Mouse (Mus musculus) hindbrain, embryonic 10.5 days (tissue): ENCODE measurements at regions not wholly inside any gene's neighbourhood (a gene's known extent, or its start where the extent isn't known, plus 50 kb on each side); places are given as distances from the start of the nearest gene placed in this dataset.

Experiments used
- DNase-seq: peaks from one replicate; pipeline ENCODE4 v3.0.0-alpha.2; 2017; ENCODE audit warnings: low spot score
- H3K27ac ChIP-seq: fragments of 300-500 bp; sonication (generic); 2 replicates; pipeline ENCODE4 v1.5.1; 2016; ENCODE audit warnings: mild to moderate bottlenecking, moderate library complexity
- H3K27me3 ChIP-seq: fragments of 300-500 bp; sonication (generic); 2 replicates; pipeline ENCODE4 v1.6.1; 2016; ENCODE audit warnings: mild to moderate bottlenecking; ENCODE audit not compliant: poor library complexity, insufficient read depth, severe bottlenecking
- H3K36me3 ChIP-seq: fragments of 300-500 bp; sonication (generic); 2 replicates; pipeline ENCODE4 v1.6.1; 2016; ENCODE audit warnings: mild to moderate bottlenecking, moderate library complexity
- H3K4me1 ChIP-seq: fragments of 300-500 bp; sonication (generic); replicated peaks from 2 replicates; pipeline ENCODE4 v1.6.1; 2016; ENCODE audit warnings: mild to moderate bottlenecking
- H3K4me3 ChIP-seq: fragments of 300-500 bp; sonication (generic); 2 replicates; pipeline ENCODE4 v1.5.1; 2016; ENCODE audit warnings: mild to moderate bottlenecking, moderate library complexity
- H3K9me3 ChIP-seq: fragments of 300-500 bp; sonication (generic); 2 replicates; pipeline ENCODE4 v1.6.1; 2016; ENCODE audit warnings: mild to moderate bottlenecking, moderate library complexity
- WGBS: fragments of 180-500 bp; shearing (Covaris S2); methylation state at CpG from one replicate; pipeline ENCODE4 v1.1.7; 2016; 5-methylcytosine and 5-hydroxymethylcytosine counted together

DNA sequence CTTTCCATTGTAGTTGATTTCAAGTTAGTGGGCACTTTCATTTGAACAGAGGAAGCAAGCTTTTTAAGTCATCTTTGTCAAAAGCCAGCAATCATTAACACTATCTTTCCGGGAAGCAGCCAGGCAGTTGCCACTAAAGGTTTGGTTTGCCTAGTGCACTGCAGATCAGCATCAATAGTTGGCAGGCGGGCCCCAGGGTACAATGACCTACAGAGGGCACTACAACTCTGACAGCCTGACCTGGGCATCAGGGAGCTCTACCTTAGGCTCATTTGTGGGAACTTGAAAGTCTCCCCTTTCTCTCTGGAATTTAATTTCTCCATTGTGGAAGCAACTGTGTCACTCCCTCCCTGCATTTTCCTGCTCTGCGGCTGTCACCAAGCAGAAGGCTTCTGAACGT, 412.6 kb upstream of the Sall1 start:
- Histone ChIP-seq H3K27me3 (no peaks in the 10 kb centered on the region), H3K4me1 (peaks cover 12% of the 10 kb centered on the region; the same call in 1 of the 2 replicates), H3K36me3 (no peaks in the 10 kb centered on the region), H3K4me3 (no peak overlapping the region), H3K27ac (no peak overlapping the region), H3K9me3 (0 out of 2 replicates have a peak, but pooled peaks cover 3% of the 10 kb centered on the region)
- WGBS: 45% methylated on average over 4 of the region's 4 CpGs
- no peak for DNase-seq

DNA sequence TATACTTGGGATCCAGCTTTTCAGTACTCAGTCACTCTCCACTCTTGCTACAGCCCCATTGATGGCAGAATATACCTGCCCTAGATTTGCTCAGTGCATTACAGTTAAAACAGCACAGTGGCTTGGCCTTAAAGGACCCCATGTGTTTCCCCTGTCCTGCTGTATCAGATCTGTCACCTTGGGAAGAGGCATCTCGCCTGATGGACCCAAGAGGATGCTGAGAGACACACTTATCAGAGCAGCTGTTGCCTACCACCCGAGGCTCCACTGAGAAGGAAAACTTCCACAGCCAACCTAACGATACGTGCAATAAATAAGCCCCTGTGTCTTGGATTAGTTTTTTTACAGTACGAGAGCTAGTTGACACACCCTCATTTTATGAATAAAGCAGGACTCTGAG, 411.8 kb upstream of the Sall1 start:
- 85% methylated on average over 5 of the region's 5 CpGs for WGBS
- DNase-seq: no peak
- 0 out of 2 replicates have a peak, but pooled peaks cover 3% of the 10 kb centered on the region for H3K9me3 ChIP-seq
- no peaks in the 10 kb centered on the region for H3K27me3 ChIP-seq
- no peak overlapping the region for H3K4me3 ChIP-seq
- peaks cover 12% of the 10 kb centered on the region; the same call in 1 of the 2 replicates for H3K4me1 ChIP-seq
- H3K36me3 ChIP-seq: no peaks in the 10 kb centered on the region
- no peak overlapping the region for H3K27ac ChIP-seq

DNA sequence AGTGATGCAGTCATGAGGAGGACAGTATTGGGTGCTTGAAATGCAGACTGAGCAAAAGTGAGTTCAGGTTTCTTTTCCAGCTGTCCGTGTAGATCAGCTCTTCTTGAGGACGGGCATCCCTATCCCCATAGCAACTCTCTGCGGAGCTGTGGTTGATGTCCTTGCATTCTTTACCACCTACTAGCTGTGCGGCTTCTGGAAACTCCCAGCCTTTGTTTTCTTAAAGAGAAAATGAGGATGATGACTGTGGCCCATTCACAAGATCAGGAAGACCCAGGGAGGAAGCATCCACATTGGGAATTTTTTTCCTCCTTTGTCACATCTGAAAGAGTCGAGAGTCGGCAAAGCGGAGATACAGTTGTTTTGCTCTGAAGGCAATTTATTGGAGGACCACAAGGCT, 410.2 kb upstream of the Sall1 start:
- Histone ChIP-seq H3K36me3 (no peaks in the 10 kb centered on the region), H3K4me3 (no peak overlapping the region), H3K27me3 (no peaks in the 10 kb centered on the region), H3K4me1 (peaks cover 5% of the 10 kb centered on the region; the same call in 1 of the 2 replicates), H3K9me3 (0 out of 2 replicates have a peak, but pooled peaks cover 3% of the 10 kb centered on the region), H3K27ac (no peak overlapping the region)
- DNase-seq: no peak
- WGBS: 68% methylated on average over 7 of the region's 7 CpGs

DNA sequence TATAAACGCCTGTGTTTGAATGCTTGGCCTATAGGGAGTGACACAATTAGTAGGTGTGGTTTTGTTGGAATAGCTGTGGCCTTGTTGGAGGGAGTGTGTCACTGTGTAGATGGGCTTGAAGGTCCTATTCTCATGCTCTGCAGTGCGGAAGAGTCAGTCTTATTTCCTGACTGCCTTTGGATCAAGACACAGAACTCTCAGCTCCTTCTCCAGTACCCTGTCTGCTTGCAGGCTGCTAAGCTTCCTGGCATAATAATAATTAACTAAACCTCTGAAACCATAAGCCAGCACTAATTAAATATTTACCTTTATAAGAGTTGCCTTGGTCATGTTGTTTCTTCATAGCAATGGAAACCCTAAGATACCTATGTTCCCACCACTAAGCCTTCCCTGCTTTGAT, 409.8 kb upstream of the Sall1 start:
- DNase-seq: no peak
- H3K4me3 ChIP-seq: no peak overlapping the region
- H3K27ac ChIP-seq: no peak overlapping the region
- peaks cover 5% of the 10 kb centered on the region; the same call in 1 of the 2 replicates for H3K4me1 ChIP-seq
- H3K36me3 ChIP-seq: no peaks in the 10 kb centered on the region
- H3K9me3 ChIP-seq: 0 out of 2 replicates have a peak, but pooled peaks cover 3% of the 10 kb centered on the region
- 92% methylated on average over 2 of the region's 2 CpGs for WGBS
- no peaks in the 10 kb centered on the region for H3K27me3 ChIP-seq

DNA sequence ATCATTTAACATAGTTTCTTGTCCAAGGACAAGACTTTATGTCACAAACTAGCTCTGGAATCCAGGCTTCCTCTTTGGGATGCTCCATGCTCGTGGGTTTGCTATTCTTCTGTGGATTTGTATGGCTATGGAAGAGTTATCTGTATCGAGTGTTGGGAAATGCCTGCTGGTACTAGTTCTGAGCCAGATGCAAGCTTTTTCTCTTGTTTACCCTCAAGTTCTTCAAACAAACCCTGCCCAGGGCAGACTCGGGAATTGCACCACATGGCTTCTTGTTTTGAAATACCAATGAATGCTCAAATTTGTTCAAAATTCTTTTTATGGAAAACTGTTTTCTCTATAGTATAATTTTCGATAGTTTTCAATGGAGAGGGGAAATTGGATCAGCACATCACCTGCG, 400.5 kb upstream of the Sall1 start:
- Histone ChIP-seq H3K27ac (no peak overlapping the region), H3K4me1 (no peaks in the 10 kb centered on the region), H3K27me3 (no peaks in the 10 kb centered on the region), H3K4me3 (no peak overlapping the region), H3K9me3 (no peaks in the 10 kb centered on the region), H3K36me3 (no peaks in the 10 kb centered on the region)
- 75% methylated on average over 5 of the region's 5 CpGs for whole genome bisulfite sequencing
- DNase-seq: no peak

GRCm38 (mm10) chr8:89439304-89439703, 395.3 kb upstream of the Sall1 start:
- DNase-seq: no peak
- 86% methylated on average over 6 of the region's 6 CpGs for WGBS

GRCm38 (mm10) chr8:89426969-89427368, 383.0 kb upstream of the Sall1 start:
- WGBS: 93% methylated on average over 3 of the region's 3 CpGs

More at GRCm38 (mm10) chr8:89439304-89439703, 395.3 kb upstream of the Sall1 start:
- Histone ChIP-seq H3K36me3 (no peaks in the 10 kb centered on the region), H3K9me3 (no peaks in the 10 kb centered on the region), H3K27ac (no peak overlapping the region), H3K27me3 (no peaks in the 10 kb centered on the region), H3K4me1 (no peaks in the 10 kb centered on the region), H3K4me3 (no peak overlapping the region)

DNA sequence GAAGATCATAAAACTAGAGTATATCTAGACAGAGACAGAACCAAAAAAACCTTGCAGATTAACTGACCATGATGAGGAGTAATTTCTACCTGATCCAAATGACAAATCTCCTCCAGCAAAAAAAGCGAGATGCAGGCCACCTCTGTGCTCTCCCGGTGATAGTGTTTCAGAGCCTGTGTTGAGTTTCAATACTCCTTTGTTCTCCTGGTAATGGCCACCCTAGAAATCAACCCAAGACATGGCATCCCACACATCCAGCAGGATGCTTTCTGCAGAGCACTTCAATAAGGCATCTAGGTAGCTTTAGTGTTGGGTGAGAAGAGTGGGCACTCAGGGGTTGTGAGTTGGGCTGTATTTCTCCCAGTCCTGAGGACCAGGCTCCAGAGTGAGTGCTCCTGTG, 371.3 kb upstream of the Sall1 start:
- Histone ChIP-seq H3K27me3 (peaks cover under 1% of the 10 kb centered on the region; the same call in 1 of the 2 replicates), H3K4me3 (no peak overlapping the region), H3K36me3 (no peaks in the 10 kb centered on the region), H3K4me1 (peaks cover 14% of the 10 kb centered on the region; the same call in 1 of the 2 replicates), H3K27ac (no peak overlapping the region), H3K9me3 (no peaks in the 10 kb centered on the region)
- no peak for DNase-seq
- 74% methylated on average over 2 of the region's 2 CpGs for WGBS

More at GRCm38 (mm10) chr8:89426969-89427368, 383.0 kb upstream of the Sall1 start:
- Histone ChIP-seq H3K36me3 (no peaks in the 10 kb centered on the region), H3K27me3 (no peaks in the 10 kb centered on the region), H3K4me1 (no peaks in the 10 kb centered on the region), H3K4me3 (no peak overlapping the region), H3K27ac (no peak overlapping the region), H3K9me3 (no peaks in the 10 kb centered on the region)
- DNase-seq: no peak

- WGBS: 76% methylated on average over 8 of the region's 8 CpGs
- no peak overlapping the region for H3K4me3 ChIP-seq
These were observed 368.5 kb upstream of the Sall1 start for GRCm38 (mm10) chr8:89412500-89412899.

GRCm38 (mm10) chr8:89412046-89412445, 368.1 kb upstream of the Sall1 start:
- Histone ChIP-seq H3K27me3 (no peaks in the 10 kb centered on the region; the same call in none of the 2 replicates), H3K9me3 (no peaks in the 10 kb centered on the region), H3K36me3 (no peaks in the 10 kb centered on the region), H3K4me1 (peaks cover 16% of the 10 kb centered on the region; the same call in 1 of the 2 replicates), H3K4me3 (no peak overlapping the region), H3K27ac (no peak overlapping the region)
- 27% methylated on average over 7 of the region's 7 CpGs for WGBS
- DNase-seq: peak; percentile 38

More at GRCm38 (mm10) chr8:89412500-89412899, 368.5 kb upstream of the Sall1 start:
- no peak for DNase-seq
- H3K36me3 ChIP-seq: no peaks in the 10 kb centered on the region
- H3K4me1 ChIP-seq: peaks cover 16% of the 10 kb centered on the region; the same call in 1 of the 2 replicates
- H3K27ac ChIP-seq: no peak overlapping the region
- no peaks in the 10 kb centered on the region for H3K9me3 ChIP-seq
- no peaks in the 10 kb centered on the region; the same call in none of the 2 replicates for H3K27me3 ChIP-seq

DNA sequence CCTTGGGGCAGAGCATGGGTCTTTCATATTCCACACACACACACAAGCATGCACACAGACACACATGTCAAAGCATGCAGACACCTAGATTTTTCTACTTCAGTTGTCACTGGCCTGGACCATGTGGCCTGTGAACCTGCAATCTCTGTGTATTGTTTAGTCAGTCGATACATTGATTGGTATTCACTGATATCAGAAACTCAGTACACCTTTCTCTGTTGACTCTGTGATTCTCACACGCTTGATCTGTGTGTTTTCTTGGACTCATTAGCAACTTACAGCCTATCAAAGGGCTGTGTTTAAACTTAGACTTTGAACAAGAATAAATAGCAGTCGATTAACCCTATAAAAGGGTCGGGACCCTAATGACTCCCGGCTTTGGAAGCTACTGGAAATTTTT, 362.7 kb upstream of the Sall1 start:
- Histone ChIP-seq H3K27ac (no peak overlapping the region), H3K9me3 (no peaks in the 10 kb centered on the region), H3K4me1 (peaks cover 6% of the 10 kb centered on the region; the same call in 1 of the 2 replicates), H3K36me3 (no peaks in the 10 kb centered on the region), H3K4me3 (no peak overlapping the region), H3K27me3 (no peaks in the 10 kb centered on the region; the same call in 1 of the 2 replicates)
- DNase-seq: no peak
- WGBS: 93% methylated on average over 5 of the region's 5 CpGs

DNA sequence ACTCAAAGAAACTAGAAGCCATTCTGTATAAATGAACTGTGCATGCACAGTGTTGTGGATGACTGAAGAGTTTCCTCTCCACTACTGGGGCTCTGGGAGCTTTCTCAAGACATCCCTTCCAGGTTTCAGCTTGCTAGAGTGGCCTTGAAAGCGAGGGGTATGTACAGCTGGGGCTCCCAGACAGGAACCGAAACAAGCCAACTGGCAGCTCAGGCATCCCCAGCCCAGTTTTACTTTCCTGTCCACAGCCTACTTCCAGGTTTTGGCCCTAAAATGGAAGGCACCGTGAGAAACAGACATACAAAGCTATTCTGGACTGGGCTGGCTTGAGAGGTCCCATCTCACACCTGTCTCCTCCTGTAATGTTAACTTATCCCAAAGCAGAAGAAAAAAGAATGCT, 360.3 kb upstream of the Sall1 start:
- H3K27me3 ChIP-seq: no peaks in the 10 kb centered on the region
- H3K36me3 ChIP-seq: no peaks in the 10 kb centered on the region
- no peak overlapping the region for H3K27ac ChIP-seq
- no peaks in the 10 kb centered on the region for H3K4me1 ChIP-seq
- 87% methylated on average over 3 of the region's 3 CpGs for WGBS
- no peaks in the 10 kb centered on the region for H3K9me3 ChIP-seq
- DNase-seq: no peak
- H3K4me3 ChIP-seq: no peak overlapping the region

DNA sequence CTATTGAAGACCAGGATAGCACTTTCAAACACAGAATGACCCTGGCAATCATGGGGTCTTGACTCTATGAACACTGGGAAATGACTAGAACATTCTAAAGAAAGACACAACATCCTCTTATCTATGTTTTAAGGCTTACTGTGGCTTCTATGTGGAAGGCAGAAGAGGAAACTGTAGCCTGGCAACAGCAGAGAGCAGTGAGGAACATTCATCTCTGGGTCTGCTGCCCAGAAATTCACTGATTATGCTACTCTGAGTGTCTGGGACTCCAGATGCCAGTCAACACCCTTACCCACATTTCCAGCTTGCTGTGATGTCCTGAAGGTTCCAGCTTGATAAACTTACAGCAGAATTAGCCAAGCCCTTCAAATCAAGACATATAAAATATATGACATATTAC, 352.7 kb upstream of the Sall1 start:
- Histone ChIP-seq H3K9me3 (no peaks in the 10 kb centered on the region), H3K4me3 (no peak overlapping the region), H3K36me3 (no peaks in the 10 kb centered on the region), H3K4me1 (no peaks in the 10 kb centered on the region), H3K27me3 (no peaks in the 10 kb centered on the region), H3K27ac (no peak overlapping the region)
- no peak for DNase-seq

GRCm38 (mm10) chr8:89392749-89393148, 348.8 kb upstream of the Sall1 start:
- no peaks in the 10 kb centered on the region for H3K27me3 ChIP-seq
- no peak overlapping the region for H3K27ac ChIP-seq
- DNase-seq: no peak
- H3K36me3 ChIP-seq: no peaks in the 10 kb centered on the region
- 75% methylated on average over 6 of the region's 6 CpGs for WGBS
- H3K4me1 ChIP-seq: peaks cover 23% of the 10 kb centered on the region
- no peak overlapping the region for H3K4me3 ChIP-seq
- H3K9me3 ChIP-seq: no peaks in the 10 kb centered on the region
